Mouse (Mus musculus): ENCODE results near the gene Supt5.

Gene Supt5

GRCm38 (mm10) chr7:28351676-28352191, 13.2 kb upstream of the Supt5 start:
- no peak for DNase-seq (ENCODE audit: low spot score)

GRCm38 (mm10) chr7:28350155-28350883, 11.8 kb upstream of the Supt5 start, which contains the start of gene Rps16:
Gene Rps16, plus strand, starts transcription at chr7:28350652.
- peak; percentile 97 for DNase-seq (ENCODE audit: low spot score)

- DNase-seq (ENCODE audit: low spot score): no peak
These were observed 10.1 kb upstream of the Supt5 start for GRCm38 (mm10) chr7:28348601-28349000.

DNA sequence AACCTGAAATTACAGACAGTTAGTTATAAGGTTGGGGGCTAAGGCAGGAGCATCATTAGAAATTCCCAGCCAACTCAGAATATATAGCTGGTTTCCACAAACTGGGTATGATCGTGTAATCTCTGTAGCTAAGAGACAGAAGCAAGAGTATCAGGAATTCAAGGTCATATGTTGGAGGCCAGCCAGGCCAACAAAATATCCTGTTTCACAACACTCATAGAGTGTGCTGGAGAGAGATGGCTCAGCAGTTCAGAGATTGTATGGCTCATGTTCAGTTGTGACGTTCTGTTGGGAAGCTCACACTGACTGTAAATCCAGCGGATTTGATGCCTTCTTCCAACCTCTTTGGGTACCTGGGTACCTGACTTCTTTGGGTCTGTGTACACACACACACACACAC, 9.2 kb upstream of the Supt5 start:
- no peak for DNase-seq (ENCODE audit: low spot score)

GRCm38 (mm10) chr7:28344637-28345036, 6.1 kb upstream of the Supt5 start:
- DNase-seq (ENCODE audit: low spot score): peak; percentile 77

- DNase-seq (ENCODE audit: low spot score): no peak
These were observed 2.8 kb upstream of the Supt5 start for GRCm38 (mm10) chr7:28341381-28341780.

- DNase-seq (ENCODE audit: low spot score): peak; percentile 50
These were observed 819 bp upstream of the Supt5 start for GRCm38 (mm10) chr7:28339213-28339917.

GRCm38 (mm10) chr7:28335471-28335870, 3.1 kb downstream of the Supt5 start:
- no peak for DNase-seq (ENCODE audit: low spot score)

DNA sequence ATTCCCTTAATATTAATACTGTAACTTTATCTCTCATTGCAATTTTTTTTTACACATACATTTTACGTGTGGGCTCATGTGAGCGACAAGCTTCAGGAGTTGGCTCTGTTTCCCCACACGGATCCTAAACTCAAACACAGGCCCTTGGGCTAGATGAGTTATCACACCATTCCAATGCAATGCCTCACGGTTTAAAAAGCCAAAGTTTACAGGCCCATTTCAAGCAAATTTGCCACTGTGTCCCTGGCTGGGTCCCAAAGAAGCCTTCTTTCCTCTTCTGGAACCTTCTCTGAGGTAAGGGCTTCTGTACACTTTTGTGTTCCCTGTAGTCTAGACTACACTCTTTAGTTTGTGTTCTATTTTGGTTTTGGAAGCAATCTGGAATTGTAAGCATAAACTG, 4.0 kb downstream of the Supt5 start:
- DNase-seq (ENCODE audit: low spot score): no peak

DNA sequence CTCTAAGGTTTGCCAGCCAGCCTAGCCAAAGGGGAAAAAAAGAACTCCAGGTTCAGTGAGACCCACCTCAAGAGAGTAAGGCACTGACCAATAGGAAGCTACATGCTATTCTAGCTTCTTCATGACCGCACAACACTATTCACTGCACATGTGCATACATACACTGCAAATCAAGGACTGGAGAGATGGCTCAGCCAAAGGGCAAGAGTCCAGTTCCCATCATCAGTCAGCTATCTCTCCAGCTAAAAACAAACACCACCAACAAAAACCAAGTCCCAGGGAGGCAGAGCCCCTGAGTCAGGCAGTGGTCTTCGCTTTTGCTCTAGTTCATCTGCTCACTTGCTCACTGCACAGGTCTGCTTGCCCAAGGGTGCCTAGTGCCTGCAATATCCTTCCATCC, 10.3 kb downstream of the Supt5 start:
- DNase-seq (ENCODE audit: low spot score): no peak

- no peak for DNase-seq (ENCODE audit: low spot score)
These were observed 12.1 kb downstream of the Supt5 start for GRCm38 (mm10) chr7:28326457-28326856.

- no peak for DNase-seq (ENCODE audit: low spot score)
These were observed 13.3 kb downstream of the Supt5 start for GRCm38 (mm10) chr7:28325293-28325692.

- no peak for DNase-seq (ENCODE audit: low spot score)
These were observed 16.4 kb downstream of the Supt5 start for GRCm38 (mm10) chr7:28321974-28322720.

GRCm38 (mm10) chr7:28318714-28319113, 19.8 kb downstream of the Supt5 start:
- no peak for DNase-seq (ENCODE audit: low spot score)

GRCm38 (mm10) chr7:28318036-28318435, 20.5 kb downstream of the Supt5 start:
- no peak for DNase-seq (ENCODE audit: low spot score)

- DNase-seq (ENCODE audit: low spot score): peak; percentile 95
These were observed 26.5 kb downstream of the Supt5 start, which contains the start of gene Timm50 for GRCm38 (mm10) chr7:28311926-28312543. Gene Timm50, minus strand, starts transcription at chr7:28312072.

GRCm38 (mm10) chr7:28311151-28311925, 27.2 kb downstream of the Supt5 start:
- DNase-seq (ENCODE audit: low spot score): no peak

GRCm38 (mm10) chr7:28309737-28310136, 28.8 kb downstream of the Supt5 start:
- DNase-seq (ENCODE audit: low spot score): no peak

- DNase-seq (ENCODE audit: low spot score): no peak
These were observed 32.3 kb downstream of the Supt5 start for GRCm38 (mm10) chr7:28306216-28306615.

DNA sequence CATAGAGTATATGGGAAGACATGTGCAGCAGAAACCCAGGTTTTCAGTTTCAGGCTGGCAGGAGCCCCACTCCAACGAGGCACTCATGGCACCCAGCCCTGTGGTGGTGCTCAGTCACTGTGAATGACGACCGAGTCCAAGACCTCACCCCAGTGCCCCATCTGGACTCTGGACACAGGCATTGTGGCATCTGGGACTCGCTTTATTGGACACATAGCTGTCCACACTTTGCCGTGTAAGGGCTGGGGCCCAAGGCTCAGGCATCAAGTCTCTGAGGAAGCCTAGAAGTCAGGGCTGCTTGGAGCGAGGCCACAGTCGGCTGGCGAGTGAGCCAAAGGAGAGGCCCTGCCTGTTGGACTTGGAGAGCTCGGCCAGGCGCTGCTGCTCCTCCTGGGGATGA, 32.9 kb downstream of the Supt5 start:
- DNase-seq (ENCODE audit: low spot score): no peak
